Mouse (Mus musculus) hindbrain, embryonic 13.5 days (tissue): ENCODE results near the gene Aff3. TPM values are rescaled to one million over a fixed set of nuclear protein-coding genes. Genes with fewer than 3 reads are reported as not detected.

ENCODE experiments used
- ATAC-seq: fragments of 200-750 bp; cut with Nextera tagmentation; 2 replicates; pipeline ENCODE4 v1.8.0; 2017; ENCODE audit warnings: moderate TSS enrichment; ENCODE audit not compliant: low FRiP score
- H3K27ac ChIP-seq: fragments of 300-500 bp; sonication (generic); 2 replicates; pipeline ENCODE4 v1.5.1; 2015; ENCODE audit warnings: inconsistent platforms, mild to moderate bottlenecking, moderate library complexity
- H3K27me3 ChIP-seq: fragments of 300-500 bp; sonication (generic); 2 replicates; pipeline ENCODE4 v1.6.1; 2015; ENCODE audit warnings: mild to moderate bottlenecking, inconsistent platforms
- H3K36me3 ChIP-seq: fragments of 300-500 bp; sonication (generic); 2 replicates; pipeline ENCODE4 v1.6.1; 2015; ENCODE audit warnings: mild to moderate bottlenecking, inconsistent platforms
- H3K4me1 ChIP-seq: fragments of 300-500 bp; sonication (generic); replicated peaks from 2 replicates; pipeline ENCODE4 v1.6.1; 2015; ENCODE audit warnings: inconsistent platforms
- H3K4me2 ChIP-seq: fragments of 300-500 bp; sonication (generic); 2 replicates; pipeline ENCODE4 v1.6.1; 2015; ENCODE audit warnings: inconsistent platforms, mild to moderate bottlenecking, moderate library complexity
- H3K4me3 ChIP-seq: fragments of 300-500 bp; sonication (generic); 2 replicates; pipeline ENCODE4 v1.5.1; 2015; ENCODE audit warnings: mild to moderate bottlenecking, inconsistent platforms
- H3K9ac ChIP-seq: fragments of 300-500 bp; sonication (generic); 2 replicates; pipeline ENCODE4 v1.6.1; 2015; ENCODE audit warnings: mild to moderate bottlenecking, inconsistent platforms
- H3K9me3 ChIP-seq: fragments of 300-500 bp; sonication (generic); 2 replicates; pipeline ENCODE4 v1.6.1; 2016; ENCODE audit warnings: inconsistent platforms
- WGBS: fragments of 180-500 bp; shearing (Covaris S2); methylation state at CpG from one replicate; pipeline ENCODE4 v1.1.7; 2015; 5-methylcytosine and 5-hydroxymethylcytosine counted together
- polyA plus RNA-seq: library from polyadenylated mRNA; unstranded; fragments of >200 nt; fragmentation: Nextera tagmentation; extraction: Ambion mirVana; gene quantifications from 2 replicates; pipeline ENCODE4 v1.2.1, GENCODE M21; 2015

The Aff3 gene
- polyA plus RNA-seq, 1 experiment from 2014 or later: 19.0 TPM

GRCm38 (mm10) chr1:38388466-38388865 is 276.3 kb downstream of the Aff3 start:
- H3K4me1 ChIP-seq: peaks cover 65% of the 10 kb centered on the region

GRCm38 (mm10) chr1:38387438-38387837 is 277.3 kb downstream of the Aff3 start:
- H3K27ac ChIP-seq: no peak overlapping the region
- H3K9ac ChIP-seq: no peak overlapping the region
- 78% methylated on average over 9 of the region's 9 CpGs for WGBS
- no peaks in the 10 kb centered on the region for H3K27me3 ChIP-seq
- H3K9me3 ChIP-seq: no peaks in the 10 kb centered on the region
- peaks cover 57% of the 10 kb centered on the region for H3K4me1 ChIP-seq
- H3K36me3 ChIP-seq: no peaks in the 10 kb centered on the region
- H3K4me3 ChIP-seq: no peak overlapping the region
- no peak for ATAC-seq
- H3K4me2 ChIP-seq: no peak overlapping the region

More at GRCm38 (mm10) chr1:38388466-38388865, 276.3 kb downstream of the Aff3 start:
- Histone ChIP-seq H3K9me3 (no peaks in the 10 kb centered on the region), H3K27ac (no peak overlapping the region), H3K4me2 (no peak overlapping the region), H3K27me3 (no peaks in the 10 kb centered on the region), H3K9ac (no peak overlapping the region), H3K4me3 (no peak overlapping the region), H3K36me3 (no peaks in the 10 kb centered on the region)
- ATAC-seq: no peak
- 85% methylated on average over 3 of the region's 3 CpGs for WGBS

GRCm38 (mm10) chr1:38384457-38385121 is 280.2 kb downstream of the Aff3 start:
- 18% methylated on average over 16 of the region's 16 CpGs for WGBS
- Histone ChIP-seq H3K36me3 (no peaks in the 10 kb centered on the region), H3K4me3 (no peak overlapping the region), H3K27ac (peak overlapping the region; percentile 73), H3K9me3 (no peaks in the 10 kb centered on the region), H3K27me3 (no peaks in the 10 kb centered on the region), H3K9ac (no peak overlapping the region; the same call in 1 of the 2 replicates), H3K4me2 (0 out of 2 replicates have a peak overlapping the region, but pooled peaks have one; percentile 6), H3K4me1 (peaks cover 43% of the 10 kb centered on the region)
- no peak for ATAC-seq

GRCm38 (mm10) chr1:38384010-38384409 is 280.7 kb downstream of the Aff3 start:
- peak overlapping the region; percentile 73 for H3K27ac ChIP-seq
- no peak overlapping the region for H3K4me3 ChIP-seq
- H3K36me3 ChIP-seq: no peaks in the 10 kb centered on the region
- 79% methylated on average over 7 of the region's 7 CpGs for WGBS
- H3K4me1 ChIP-seq: peaks cover 37% of the 10 kb centered on the region
- no peak for ATAC-seq
- H3K9me3 ChIP-seq: no peaks in the 10 kb centered on the region
- no peak overlapping the region for H3K4me2 ChIP-seq
- no peak overlapping the region; the same call in 1 of the 2 replicates for H3K9ac ChIP-seq
- H3K27me3 ChIP-seq: no peaks in the 10 kb centered on the region

GRCm38 (mm10) chr1:38382683-38383082 is 282.1 kb downstream of the Aff3 start:
- peaks cover 36% of the 10 kb centered on the region for H3K4me1 ChIP-seq
- ATAC-seq: no peak
- H3K36me3 ChIP-seq: no peaks in the 10 kb centered on the region
- H3K9me3 ChIP-seq: no peaks in the 10 kb centered on the region
- H3K9ac ChIP-seq: no peak overlapping the region
- no peak overlapping the region for H3K4me3 ChIP-seq
- H3K4me2 ChIP-seq: no peak overlapping the region
- WGBS: 83% methylated on average over 4 of the region's 4 CpGs
- H3K27ac ChIP-seq: no peak overlapping the region
- no peaks in the 10 kb centered on the region for H3K27me3 ChIP-seq

GRCm38 (mm10) chr1:38377930-38378329 is 286.8 kb downstream of the Aff3 start:
- WGBS: 73% methylated on average over 3 of the region's 3 CpGs
- Histone ChIP-seq H3K4me2 (no peak overlapping the region), H3K27ac (no peak overlapping the region), H3K9ac (no peak overlapping the region), H3K9me3 (no peaks in the 10 kb centered on the region), H3K4me1 (peaks cover 7% of the 10 kb centered on the region; the same call in 1 of the 2 replicates), H3K27me3 (no peaks in the 10 kb centered on the region), H3K4me3 (no peak overlapping the region), H3K36me3 (no peaks in the 10 kb centered on the region)
- no peak for ATAC-seq

GRCm38 (mm10) chr1:38369166-38369565 is 295.6 kb downstream of the Aff3 start:
- Histone ChIP-seq H3K36me3 (no peaks in the 10 kb centered on the region), H3K27ac (peak overlapping the region; percentile 30; the same call in 1 of the 2 replicates), H3K9me3 (no peaks in the 10 kb centered on the region), H3K27me3 (no peaks in the 10 kb centered on the region), H3K4me1 (peaks cover 21% of the 10 kb centered on the region), H3K9ac (no peak overlapping the region), H3K4me2 (no peak overlapping the region), H3K4me3 (no peak overlapping the region)
- ATAC-seq: no peak
- 61% methylated on average over 8 of the region's 8 CpGs for WGBS

- Histone ChIP-seq H3K27ac (peak overlapping the region; percentile 52; the same call in 1 of the 2 replicates), H3K9ac (no peak overlapping the region), H3K4me1 (peaks cover 21% of the 10 kb centered on the region), H3K4me3 (no peak overlapping the region), H3K4me2 (no peak overlapping the region), H3K9me3 (no peaks in the 10 kb centered on the region), H3K27me3 (no peaks in the 10 kb centered on the region), H3K36me3 (no peaks in the 10 kb centered on the region)
- 79% methylated on average over 6 of the region's 6 CpGs for WGBS
- ATAC-seq: no peak
These were observed 296.6 kb downstream of the Aff3 start for GRCm38 (mm10) chr1:38368081-38368689.

GRCm38 (mm10) chr1:38367404-38368080 is 297.2 kb downstream of the Aff3 start:
- Histone ChIP-seq H3K9ac (no peak overlapping the region), H3K27me3 (no peaks in the 10 kb centered on the region), H3K4me2 (no peak overlapping the region), H3K36me3 (no peaks in the 10 kb centered on the region), H3K9me3 (no peaks in the 10 kb centered on the region), H3K27ac (no peak overlapping the region), H3K4me3 (no peak overlapping the region), H3K4me1 (peaks cover 21% of the 10 kb centered on the region)
- no peak for ATAC-seq
- WGBS: 85% methylated on average over 14 of the region's 14 CpGs

- no peak for ATAC-seq
- Histone ChIP-seq H3K9me3 (no peaks in the 10 kb centered on the region), H3K9ac (no peak overlapping the region), H3K36me3 (no peaks in the 10 kb centered on the region), H3K27me3 (no peaks in the 10 kb centered on the region), H3K4me1 (peaks cover 13% of the 10 kb centered on the region), H3K27ac (no peak overlapping the region), H3K4me2 (no peak overlapping the region), H3K4me3 (no peak overlapping the region)
- 81% methylated on average over 2 of the region's 2 CpGs for WGBS
These were observed 300.9 kb downstream of the Aff3 start for GRCm38 (mm10) chr1:38363856-38364255.

GRCm38 (mm10) chr1:38362275-38362674 is 302.5 kb downstream of the Aff3 start:
- H3K4me2 ChIP-seq: no peak overlapping the region
- H3K4me1 ChIP-seq: peaks cover 7% of the 10 kb centered on the region; the same call in 1 of the 2 replicates
- ATAC-seq: no peak
- no peak overlapping the region for H3K27ac ChIP-seq
- H3K36me3 ChIP-seq: no peaks in the 10 kb centered on the region
- no peaks in the 10 kb centered on the region for H3K9me3 ChIP-seq
- WGBS: 97% methylated on average over 3 of the region's 3 CpGs
- no peak overlapping the region for H3K4me3 ChIP-seq
- no peak overlapping the region for H3K9ac ChIP-seq
- H3K27me3 ChIP-seq: no peaks in the 10 kb centered on the region

GRCm38 (mm10) chr1:38358797-38359349 is 305.9 kb downstream of the Aff3 start:
- 0 out of 2 replicates have a peak overlapping the region, but pooled peaks have one; percentile 6 for H3K27ac ChIP-seq

More at GRCm38 (mm10) chr1:38358797-38359349, 305.9 kb downstream of the Aff3 start:
- Histone ChIP-seq H3K4me1 (peaks cover 7% of the 10 kb centered on the region; the same call in 1 of the 2 replicates), H3K4me3 (no peak overlapping the region), H3K36me3 (no peaks in the 10 kb centered on the region), H3K9ac (no peak overlapping the region), H3K27me3 (no peaks in the 10 kb centered on the region), H3K4me2 (no peak overlapping the region), H3K9me3 (no peaks in the 10 kb centered on the region)
- ATAC-seq: no peak
- WGBS: 91% methylated on average over 26 of the region's 26 CpGs
